Mouse (Mus musculus): ENCODE results near the gene Zfp668. TPM values are rescaled to one million over a fixed set of nuclear protein-coding genes. Genes with fewer than 3 reads are reported as not detected.

The Zfp668 gene
- polyA plus RNA-seq, 1 experiment from 2014 or later, result 31.1 TPM

DNA sequence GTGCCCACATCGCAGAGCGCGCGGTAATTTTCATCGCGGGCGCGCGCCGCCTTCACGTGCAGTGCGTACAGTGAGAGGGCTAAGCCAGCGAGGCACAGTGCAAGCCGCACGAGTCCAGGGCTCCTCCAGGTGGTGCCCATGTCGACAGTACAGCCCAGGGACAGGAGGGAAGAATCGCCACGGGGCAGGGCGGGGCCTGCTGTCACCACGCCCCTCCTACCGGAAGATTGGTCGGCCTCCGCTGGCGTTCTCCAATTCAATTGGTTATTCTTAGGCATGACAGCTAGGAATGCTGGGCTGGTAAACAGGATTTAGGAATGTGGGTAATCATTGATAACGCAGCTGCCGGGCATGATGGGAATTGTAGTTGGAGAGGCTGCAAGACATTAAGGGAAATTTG, 18.8 kb upstream of the Zfp668 start, which contains the start of the genes Gm21974 and Vkorc1:
Gm21974 (minus strand) TSS at position 13 of the 400 bp plus-strand sequence.
Vkorc1 (minus strand) TSS at position 176 of the 400 bp plus-strand sequence.
- Histone ChIP-seq H3K9ac (replicated peaks) (peak within 1 kb of the TSS; percentile 70), H3K4me1 (replicated peaks) (peaks cover 13% of the 10 kb centered on the region), H3K9me3 (no peaks in the 10 kb centered on the region), H3K27ac (peak within 1 kb of the TSS; percentile 80), H3K27me3 (0 out of 2 replicates have a peak, but pooled peaks cover 2% of the 10 kb centered on the region), H3K4me2 (peak within 1 kb of the TSS; percentile 79), H3K36me3 (peaks cover 33% of the 10 kb centered on the region), H3K4me3 (replicated peaks) (peak within 1 kb of the TSS; percentile 59)
- WGBS, result under 1% methylated on average over 26 of the region's 26 CpGs
- ATAC-seq (ENCODE audit: insufficient number of reproducible peaks, insufficient read depth, low FRiP score, low TSS enrichment, low read depth), result peak; percentile 98

DNA sequence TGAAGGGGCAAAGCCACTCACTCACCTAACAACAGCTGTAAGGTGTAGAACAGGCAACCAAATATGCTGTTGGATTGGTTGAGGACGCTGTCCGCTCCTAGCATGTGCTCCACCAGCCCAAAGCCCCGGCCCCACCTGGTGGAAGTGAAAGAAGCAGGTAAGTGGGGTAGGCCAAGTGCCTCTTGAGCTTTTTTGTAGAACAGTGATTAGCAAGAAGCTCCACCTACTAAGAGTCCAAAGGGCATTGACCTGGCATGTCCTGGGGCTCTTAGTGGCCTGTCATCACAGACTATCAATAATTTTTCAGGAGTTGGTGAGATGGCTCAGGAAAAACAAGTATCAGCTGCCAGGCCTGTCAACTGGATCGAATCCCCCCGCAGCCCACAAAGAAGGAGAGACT, 17.9 kb upstream of the Zfp668 start:
- no peak for ATAC-seq (ENCODE audit: insufficient number of reproducible peaks, insufficient read depth, low FRiP score, low TSS enrichment, low read depth)
- Histone ChIP-seq H3K9me3 (no peaks in the 10 kb centered on the region), H3K36me3 (peaks cover 43% of the 10 kb centered on the region), H3K4me3 (replicated peaks) (peak overlapping the region; percentile 59), H3K4me1 (replicated peaks) (peaks cover 13% of the 10 kb centered on the region), H3K4me2 (peak overlapping the region; percentile 79), H3K27ac (no peak overlapping the region), H3K9ac (replicated peaks) (peak overlapping the region; percentile 70; the same call in 1 of the 2 replicates), H3K27me3 (0 out of 2 replicates have a peak, but pooled peaks cover under 1% of the 10 kb centered on the region)
- WGBS, result 72% methylated on average over 5 of the region's 5 CpGs

DNA sequence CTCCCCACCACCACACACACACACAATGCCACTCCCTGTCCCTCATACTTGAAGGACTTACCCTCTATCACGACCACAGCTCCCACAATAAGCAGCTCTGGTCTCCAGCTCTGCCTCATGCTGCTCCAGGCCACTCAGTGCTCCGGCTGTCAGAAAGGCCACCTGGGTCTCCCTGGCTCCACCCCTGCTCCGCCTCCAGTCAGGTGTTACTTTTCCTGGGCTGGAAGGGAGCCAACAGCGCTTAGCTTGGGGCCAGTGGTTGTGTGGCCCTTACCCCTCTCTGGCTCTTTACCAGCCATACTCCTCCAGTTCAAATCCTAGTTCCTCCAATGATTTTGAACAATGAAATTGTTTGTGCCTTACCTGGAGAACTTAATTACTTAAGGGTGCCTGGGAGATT, 14.2 kb upstream of the Zfp668 start, which contains the start of gene Prss53:
Prss53 (minus strand) TSS at position 173 of the 400 bp plus-strand sequence.
- Histone ChIP-seq H3K9ac (replicated peaks) (no peak within 1 kb of the TSS), H3K4me3 (replicated peaks) (no peak within 1 kb of the TSS), H3K4me2 (no peak within 1 kb of the TSS), H3K4me1 (replicated peaks) (peaks cover 13% of the 10 kb centered on the region), H3K9me3 (no peaks in the 10 kb centered on the region), H3K27ac (no peak within 1 kb of the TSS), H3K36me3 (peaks cover 80% of the 10 kb centered on the region), H3K27me3 (no peaks in the 10 kb centered on the region)
- no peak for ATAC-seq (ENCODE audit: insufficient number of reproducible peaks, insufficient read depth, low FRiP score, low TSS enrichment, low read depth)
- WGBS, result 26% methylated on average over 4 of the region's 4 CpGs

DNA sequence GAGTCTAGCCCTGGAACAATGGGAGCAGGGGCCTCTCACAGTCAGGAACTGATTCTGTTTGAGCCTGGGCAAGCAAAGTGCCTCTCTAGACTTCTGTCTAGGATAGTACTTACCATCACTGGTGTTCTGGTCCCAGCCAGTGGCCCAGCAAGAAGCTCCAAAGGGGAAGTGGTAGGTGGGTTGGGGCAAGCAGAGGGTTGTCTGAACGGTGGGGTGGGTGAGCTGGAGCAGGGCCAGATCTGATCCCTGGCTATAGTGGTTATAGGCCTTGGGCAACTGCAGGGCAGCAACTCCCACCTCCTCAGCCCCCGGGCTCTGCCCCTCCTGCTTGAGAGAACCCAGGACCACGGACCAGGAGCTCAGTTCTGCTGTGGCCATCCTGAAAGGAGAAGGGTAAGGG, 12.2 kb upstream of the Zfp668 start:
- WGBS, result 74% methylated on average over 3 of the region's 3 CpGs
- no peak overlapping the region for H3K4me3 ChIP-seq (replicated peaks)

DNA sequence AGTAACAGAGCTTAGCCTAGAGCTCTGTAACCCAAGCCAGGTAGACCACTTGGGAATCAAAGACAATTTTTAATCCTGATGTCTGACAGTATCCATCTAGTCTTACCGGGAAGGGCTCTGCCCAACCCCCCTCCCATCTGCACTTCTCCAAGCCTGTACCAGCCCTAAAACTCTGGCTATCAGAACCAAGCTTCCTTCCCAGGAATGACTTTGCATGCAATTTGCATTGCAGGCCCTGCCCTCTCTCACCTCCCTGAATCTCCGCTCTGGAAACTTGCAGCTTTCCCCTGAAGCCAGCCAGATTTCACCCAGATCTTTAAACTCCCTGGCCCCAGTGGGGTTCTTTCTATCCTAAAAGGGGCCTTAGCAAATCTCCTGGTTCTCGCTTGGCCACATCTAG, 11.2 kb upstream of the Zfp668 start:
- Histone ChIP-seq H3K4me3 (replicated peaks) (no peak overlapping the region), H3K4me2 (no peak overlapping the region), H3K27me3 (no peaks in the 10 kb centered on the region), H3K36me3 (peaks cover 98% of the 10 kb centered on the region), H3K27ac (no peak overlapping the region), H3K9me3 (no peaks in the 10 kb centered on the region), H3K9ac (replicated peaks) (no peak overlapping the region), H3K4me1 (replicated peaks) (peaks cover 17% of the 10 kb centered on the region)
- no peak for ATAC-seq (ENCODE audit: insufficient number of reproducible peaks, insufficient read depth, low FRiP score, low TSS enrichment, low read depth)
- WGBS, result 86% methylated on average over 3 of the region's 3 CpGs

More for the DNA sequence above, 12.2 kb upstream of the Zfp668 start:
- H3K9me3 ChIP-seq, result no peaks in the 10 kb centered on the region
- H3K27ac ChIP-seq, result no peak overlapping the region
- H3K4me1 ChIP-seq (replicated peaks), result peaks cover 9% of the 10 kb centered on the region
- no peak for ATAC-seq (ENCODE audit: insufficient number of reproducible peaks, insufficient read depth, low FRiP score, low TSS enrichment, low read depth)
- H3K9ac ChIP-seq (replicated peaks), result no peak overlapping the region
- H3K4me2 ChIP-seq, result no peak overlapping the region
- H3K27me3 ChIP-seq, result no peaks in the 10 kb centered on the region
- H3K36me3 ChIP-seq, result peaks cover 98% of the 10 kb centered on the region

DNA sequence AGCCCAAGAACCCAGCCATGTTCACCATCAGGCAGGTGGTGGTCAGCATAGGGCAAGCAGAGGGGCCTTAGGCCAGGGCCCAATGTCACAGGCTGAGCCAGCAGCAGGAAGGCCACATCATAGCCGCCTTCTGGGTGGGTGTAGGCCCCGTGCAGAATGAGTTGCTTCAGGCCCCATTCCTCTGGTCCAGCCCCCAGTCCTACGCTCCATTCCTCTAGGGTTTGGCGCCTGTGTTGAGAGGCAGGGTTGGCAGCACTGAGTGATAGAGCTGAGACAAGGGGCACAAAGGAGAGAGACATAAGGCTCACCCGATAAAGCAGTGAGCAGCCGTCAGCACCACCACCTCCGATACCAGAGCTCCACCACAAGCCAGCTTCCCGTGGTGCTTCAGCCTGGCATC, 10.6 kb upstream of the Zfp668 start:
- no peaks in the 10 kb centered on the region for H3K9me3 ChIP-seq
- peaks cover 17% of the 10 kb centered on the region for H3K4me1 ChIP-seq (replicated peaks)
- no peak for ATAC-seq (ENCODE audit: insufficient number of reproducible peaks, insufficient read depth, low FRiP score, low TSS enrichment, low read depth)
- 83% methylated on average over 8 of the region's 8 CpGs for WGBS
- H3K27ac ChIP-seq, result no peak overlapping the region
- H3K4me2 ChIP-seq, result no peak overlapping the region
- 0 out of 2 replicates have a peak overlapping the region, but pooled peaks have one; percentile 23 for H3K9ac ChIP-seq (replicated peaks)
- H3K36me3 ChIP-seq, result peaks cover 98% of the 10 kb centered on the region
- H3K4me3 ChIP-seq (replicated peaks), result no peak overlapping the region
- no peaks in the 10 kb centered on the region for H3K27me3 ChIP-seq

DNA sequence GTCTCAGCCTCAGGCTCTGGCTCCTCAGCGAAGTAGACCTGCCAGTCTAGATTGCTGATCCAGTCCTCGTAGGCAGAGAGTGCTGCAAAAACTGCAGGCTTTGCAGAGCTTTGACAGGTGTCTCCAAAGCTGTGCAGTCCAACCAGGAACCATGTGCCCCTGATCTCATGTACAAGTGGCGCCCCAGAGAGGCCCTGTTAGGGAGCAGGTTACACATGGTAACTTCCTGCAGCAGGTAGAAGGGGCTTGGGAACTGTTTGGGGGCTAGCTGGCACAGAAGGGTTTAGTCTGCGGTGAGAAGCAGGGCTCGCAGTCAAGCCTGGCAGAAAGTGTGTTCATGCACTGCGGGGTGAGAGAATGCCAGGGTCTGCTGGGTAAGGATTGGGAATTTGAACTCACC, 9.9 kb upstream of the Zfp668 start:
- ATAC-seq (ENCODE audit: insufficient number of reproducible peaks, insufficient read depth, low FRiP score, low TSS enrichment, low read depth), result no peak
- 91% methylated on average over 6 of the region's 6 CpGs for WGBS
- Histone ChIP-seq H3K4me3 (replicated peaks) (no peak overlapping the region), H3K9ac (replicated peaks) (no peak overlapping the region), H3K36me3 (peaks cover 100% of the 10 kb centered on the region), H3K27me3 (no peaks in the 10 kb centered on the region), H3K27ac (no peak overlapping the region), H3K9me3 (no peaks in the 10 kb centered on the region), H3K4me2 (no peak overlapping the region), H3K4me1 (replicated peaks) (peaks cover 17% of the 10 kb centered on the region)

DNA sequence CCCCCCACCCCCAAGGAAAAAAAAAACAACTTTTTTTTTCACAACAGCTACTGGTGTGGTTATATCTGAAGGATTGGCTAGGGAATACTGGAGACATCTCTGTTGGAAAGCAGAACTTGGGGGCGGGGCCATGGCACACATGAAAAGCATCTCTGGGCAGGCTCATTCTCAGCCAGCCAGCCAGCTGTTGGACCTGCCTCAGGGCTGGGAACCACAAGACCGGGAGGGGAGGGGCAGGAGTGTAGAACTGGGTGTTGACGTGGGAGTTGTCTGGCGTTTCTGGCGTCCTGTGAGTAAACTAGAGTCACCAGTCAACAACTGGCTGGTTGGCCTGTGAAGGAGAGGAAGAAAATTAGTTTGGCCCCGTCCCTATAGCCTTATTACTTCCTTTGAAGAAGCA, 9.3 kb upstream of the Zfp668 start:
- H3K4me1 ChIP-seq (replicated peaks), result peaks cover 17% of the 10 kb centered on the region
- no peak overlapping the region for H3K4me2 ChIP-seq
- H3K4me3 ChIP-seq (replicated peaks), result no peak overlapping the region
- H3K27ac ChIP-seq, result no peak overlapping the region
- WGBS, result 56% methylated on average over 6 of the region's 6 CpGs
- H3K27me3 ChIP-seq, result no peaks in the 10 kb centered on the region
- H3K9ac ChIP-seq (replicated peaks), result no peak overlapping the region
- H3K36me3 ChIP-seq, result peaks cover 100% of the 10 kb centered on the region
- no peak for ATAC-seq (ENCODE audit: insufficient number of reproducible peaks, insufficient read depth, low FRiP score, low TSS enrichment, low read depth)
- no peaks in the 10 kb centered on the region for H3K9me3 ChIP-seq

DNA sequence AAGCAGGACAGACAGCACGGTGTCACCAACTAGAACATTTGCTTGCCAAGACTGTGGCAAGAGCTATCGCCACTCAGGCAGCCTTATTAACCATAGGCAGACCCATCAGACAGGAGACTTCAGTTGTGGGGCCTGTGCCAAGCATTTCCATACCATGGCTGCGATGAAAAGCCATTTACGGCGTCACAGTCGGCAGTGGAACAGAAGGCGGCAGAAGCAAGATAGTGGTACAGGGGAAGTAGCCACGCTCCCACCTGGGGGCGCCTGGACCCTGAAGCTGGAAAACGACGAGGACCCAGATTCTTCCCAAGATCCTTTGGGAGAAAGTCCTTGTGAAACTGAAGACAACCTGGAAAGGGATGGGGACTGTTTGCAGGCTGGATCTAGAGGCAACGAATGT, 3.8 kb upstream of the Zfp668 start:
- H3K4me2 ChIP-seq, result no peak overlapping the region
- peaks cover 23% of the 10 kb centered on the region for H3K4me1 ChIP-seq (replicated peaks)
- 87% methylated on average over 12 of the region's 12 CpGs for WGBS
- no peaks in the 10 kb centered on the region for H3K9me3 ChIP-seq
- no peak overlapping the region for H3K4me3 ChIP-seq (replicated peaks)
- ATAC-seq (ENCODE audit: insufficient number of reproducible peaks, insufficient read depth, low FRiP score, low TSS enrichment, low read depth), result no peak
- no peak overlapping the region for H3K9ac ChIP-seq (replicated peaks)
- H3K36me3 ChIP-seq, result peaks cover 79% of the 10 kb centered on the region
- no peak overlapping the region for H3K27ac ChIP-seq
- no peaks in the 10 kb centered on the region for H3K27me3 ChIP-seq

DNA sequence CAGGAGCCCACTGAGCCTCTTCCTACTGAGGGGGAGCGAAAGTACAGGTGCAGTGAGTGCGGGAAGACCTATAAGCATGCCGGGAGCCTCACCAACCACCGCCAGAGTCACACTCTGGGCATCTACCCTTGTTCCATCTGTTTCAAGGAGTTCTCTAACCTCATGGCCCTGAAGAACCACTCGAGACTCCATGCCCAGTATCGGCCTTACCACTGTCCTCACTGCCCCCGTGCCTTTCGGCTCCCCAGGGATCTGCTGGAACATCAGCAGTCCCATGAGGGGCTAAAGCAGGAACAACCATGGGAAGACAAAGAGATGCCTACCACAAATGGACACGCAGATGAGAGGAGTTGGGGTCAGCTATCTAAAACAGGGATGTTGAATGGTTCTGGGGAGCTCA, 2.7 kb upstream of the Zfp668 start:
- H3K9me3 ChIP-seq, result no peaks in the 10 kb centered on the region
- no peak overlapping the region for H3K27ac ChIP-seq
- peaks cover 68% of the 10 kb centered on the region for H3K36me3 ChIP-seq
- H3K4me3 ChIP-seq (replicated peaks), result no peak overlapping the region
- no peaks in the 10 kb centered on the region for H3K27me3 ChIP-seq
- H3K4me1 ChIP-seq (replicated peaks), result peaks cover 27% of the 10 kb centered on the region
- no peak overlapping the region for H3K4me2 ChIP-seq
- ATAC-seq (ENCODE audit: insufficient number of reproducible peaks, insufficient read depth, low FRiP score, low TSS enrichment, low read depth), result no peak
- WGBS, result 98% methylated on average over 9 of the region's 9 CpGs
- H3K9ac ChIP-seq (replicated peaks), result no peak overlapping the region

DNA sequence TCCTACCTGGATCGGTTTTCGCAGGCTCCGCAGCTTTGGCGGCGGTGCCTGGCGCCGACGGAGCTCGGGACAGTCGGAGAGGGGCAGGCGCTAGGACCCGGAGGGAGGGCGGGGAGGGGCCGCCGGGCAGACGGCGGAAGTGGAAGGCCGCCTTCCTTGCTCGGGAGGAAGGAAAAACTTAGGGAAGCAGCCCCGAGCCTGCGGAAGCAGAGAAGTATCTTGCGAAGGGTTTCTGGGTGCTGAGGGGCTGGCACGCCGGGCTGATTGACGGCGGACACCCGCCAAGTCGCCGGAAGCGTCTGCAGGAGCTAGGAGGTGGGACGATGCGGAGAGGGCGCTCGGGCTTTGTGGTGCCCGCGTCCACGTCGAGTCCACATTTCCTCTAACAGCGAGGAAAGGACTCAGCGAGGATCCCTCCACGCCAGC, 574 bp downstream of the Zfp668 start, which contains the start of gene Zfp646:
Zfp646 (plus strand) TSS at position 181 of the 426 bp plus-strand sequence.
- peak within 1 kb of the TSS; percentile 99 for H3K27ac ChIP-seq
- H3K4me1 ChIP-seq (replicated peaks), result peaks cover 27% of the 10 kb centered on the region
- H3K9ac ChIP-seq (replicated peaks), result peak within 1 kb of the TSS; percentile 97
- peaks cover 56% of the 10 kb centered on the region for H3K36me3 ChIP-seq
- H3K27me3 ChIP-seq, result no peaks in the 10 kb centered on the region
- H3K4me2 ChIP-seq, result peak within 1 kb of the TSS; percentile 88
- peak within 1 kb of the TSS; percentile 90 for H3K4me3 ChIP-seq (replicated peaks)
- WGBS, result 0% methylated on average over 41 of the region's 41 CpGs
- ATAC-seq (ENCODE audit: insufficient number of reproducible peaks, insufficient read depth, low FRiP score, low TSS enrichment, low read depth), result peak; percentile 85
- no peaks in the 10 kb centered on the region for H3K9me3 ChIP-seq

DNA sequence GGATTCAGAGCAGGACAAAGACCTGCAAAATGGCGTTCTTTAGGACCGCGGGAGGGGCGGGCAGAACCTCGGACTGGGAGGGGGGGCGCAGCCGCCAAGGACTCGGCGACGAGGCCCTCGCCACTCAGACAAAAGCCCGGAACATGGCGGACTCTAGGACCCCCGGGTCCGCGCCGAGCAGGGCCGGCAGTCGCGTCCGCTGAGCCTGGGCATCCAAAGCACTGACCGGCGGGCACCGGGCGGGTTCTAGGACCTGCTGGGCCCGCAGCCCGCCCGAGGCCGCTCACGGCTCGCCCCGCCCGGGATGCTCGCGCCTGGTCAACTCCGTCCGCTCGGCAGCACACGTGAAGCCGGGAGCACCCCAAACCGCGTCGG, 1.0 kb downstream of the Zfp668 start:
- H3K4me3 ChIP-seq (replicated peaks), result peak overlapping the region; percentile 90
- H3K4me2 ChIP-seq, result peak overlapping the region; percentile 88
- H3K9ac ChIP-seq (replicated peaks), result peak overlapping the region; percentile 97
- WGBS, result 2% methylated on average over 33 of the region's 43 CpGs
- H3K27ac ChIP-seq, result peak overlapping the region; percentile 99
- H3K36me3 ChIP-seq, result peaks cover 56% of the 10 kb centered on the region
- H3K9me3 ChIP-seq, result no peaks in the 10 kb centered on the region
- peaks cover 27% of the 10 kb centered on the region for H3K4me1 ChIP-seq (replicated peaks)
- H3K27me3 ChIP-seq, result no peaks in the 10 kb centered on the region
- ATAC-seq (ENCODE audit: insufficient number of reproducible peaks, insufficient read depth, low FRiP score, low TSS enrichment, low read depth), result peak; percentile 96
